ENCODE assay signal across 19 mouse cellular contexts in the genomic region with DNA sequence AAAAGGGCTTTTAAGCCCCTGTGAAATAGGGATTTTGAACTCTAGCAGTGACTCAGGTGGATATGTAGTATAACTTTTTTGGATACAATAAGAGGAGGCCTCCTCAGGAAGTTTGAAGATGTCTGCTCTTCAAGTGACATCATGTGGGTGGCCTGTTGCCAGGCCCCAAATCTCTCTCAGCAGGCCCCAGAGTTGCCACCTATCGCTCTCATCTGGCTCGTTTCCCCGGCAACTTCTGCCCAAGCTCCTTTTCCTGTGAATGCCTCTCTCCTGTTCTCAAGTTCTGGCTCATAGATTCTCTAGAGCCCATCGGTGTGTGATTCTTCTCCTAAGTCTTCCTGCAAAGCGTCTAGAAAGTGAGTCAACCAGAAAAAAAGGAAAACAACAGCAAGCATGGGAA. TPM values are rescaled to one million over a fixed set of nuclear protein-coding genes. Genes with fewer than 3 reads are reported as not detected.
DNase-seq lines count a peak whose midpoint lies in the region; ATAC-seq and TF ChIP-seq lines count a peak whose summit lies in the region.
"Had no signal": no experiment of that assay in that cellular context is flagged by ENCODE, and none has a peak within 500 bp of the region (broad histone marks: within the 10 kb centered on the region; RNA-seq: fewer than 3 reads in every experiment).

No protein-coding gene starts in this region.

- H3K4me3 ChIP-seq in heart, adult 2 months = no peak overlapping the region
- H3K4me3 ChIP-seq in heart, embryonic 10.5 days = no peak overlapping the region
- H3K4me3 ChIP-seq in layer of hippocampus, adult 2 months = no peak overlapping the region
- no peak overlapping the region for H3K4me3 ChIP-seq in hindbrain, embryonic 11.5 days (ENCODE audit: low read depth, low read length)
- H3K4me3 ChIP-seq: embryonic facial prominence, embryonic 13.5 days; forebrain, embryonic 12.5 days; hindbrain, embryonic 13.5 days had no signal

- no peak for TF ChIP-seq EP300 in heart, adult 2 months (IDR thresholded peaks at IDR 0.05; ENCODE audit: insufficient read depth, low read depth, low read length)

- no peak overlapping the region for H3K9ac ChIP-seq in heart, adult 2 months (ENCODE audit: low read depth, low read length)
- H3K9ac ChIP-seq in hindbrain, embryonic 11.5 days (ENCODE audit: low read depth, low read length) = no peak overlapping the region
- H3K9ac ChIP-seq: embryonic facial prominence, embryonic 13.5 days; forebrain, embryonic 12.5 days; hindbrain, embryonic 13.5 days had no signal

- peak; percentile 69 for DNase-seq in cerebellum, adult 9-11 months
- DNase-seq in cerebellum, postnatal 14 days = no peak
- no peak for DNase-seq in heart, adult 2 months
- no peak for DNase-seq in heart, embryonic 10.5 days (ENCODE audit: low spot score)
- no peak for DNase-seq in layer of hippocampus, adult 2 months (ENCODE audit: low spot score in 2 of 2)
- DNase-seq in layer of hippocampus, postnatal 14 days (ENCODE audit: low spot score in 2 of 2) = no peak
- no peak for DNase-seq in hindbrain, embryonic 11.5 days (ENCODE audit: low spot score)
- DNase-seq: adrenal gland, postnatal 14 days; heart, adult 18-20 months; kidney, adult 11 months; kidney, adult 9 months had no signal

- TF ChIP-seq CTCF in heart, adult 2 months (IDR thresholded peaks at IDR 0.05) = no peak
- TF ChIP-seq CTCF in layer of hippocampus, adult 2 months (conservative IDR thresholded peaks at IDR 0.05) = no peak

- ATAC-seq in hindbrain, embryonic 11.5 days (ENCODE audit: low FRiP score) = no peak
- ATAC-seq: activated CD4-positive, CD25-positive, alpha-beta regulatory T cell, adult 4 months; forebrain, embryonic 16.5 days; hindbrain, postnatal 0 days; Patski had no signal

- intact Hi-C loops in heart, adult 2 months (cut with DNase I) = no loop called here

- H3K36me3 ChIP-seq in heart, adult 2 months (ENCODE audit: control insufficient read depth, insufficient read depth, low read length) = no peaks in the 10 kb centered on the region; the same call in none of the 2 replicates
- H3K36me3 ChIP-seq in heart, embryonic 10.5 days = peaks cover 61% of the 10 kb centered on the region
- no peaks in the 10 kb centered on the region for H3K36me3 ChIP-seq in hindbrain, embryonic 11.5 days (ENCODE audit: control insufficient read depth, insufficient read depth, low read length)
- H3K36me3 ChIP-seq: embryonic facial prominence, embryonic 13.5 days; forebrain, embryonic 12.5 days; hindbrain, embryonic 13.5 days had no signal

- H3K27me3 ChIP-seq in heart, adult 2 months (ENCODE audit: control insufficient read depth, insufficient read depth, low read length) = no peaks in the 10 kb centered on the region
- H3K27me3 ChIP-seq in heart, embryonic 10.5 days (ENCODE audit: insufficient read depth, poor library complexity, severe bottlenecking) = no peaks in the 10 kb centered on the region; the same call in 1 of the 2 replicates
- H3K27me3 ChIP-seq in hindbrain, embryonic 11.5 days (ENCODE audit: control insufficient read depth, insufficient read depth, low read length) = no peaks in the 10 kb centered on the region
- H3K27me3 ChIP-seq: CH12.LX; embryonic facial prominence, embryonic 13.5 days; hindbrain, embryonic 13.5 days; Patski had no signal

- TF ChIP-seq POLR2A in heart, adult 2 months (IDR thresholded peaks at IDR 0.05; ENCODE audit: insufficient read depth, low read depth, low read length) = no peak

- no peaks in the 10 kb centered on the region for H3K79me2 ChIP-seq in heart, adult 2 months (replicated peaks; ENCODE audit: control insufficient read depth, insufficient read depth, low read length)

- H3K4me2 ChIP-seq in hindbrain, embryonic 11.5 days (replicated peaks; ENCODE audit: low read depth, low read length) = no peak overlapping the region
- H3K4me2 ChIP-seq: embryonic facial prominence, embryonic 13.5 days; forebrain, embryonic 12.5 days; hindbrain, embryonic 13.5 days had no signal

- H3K9me3 ChIP-seq in heart, embryonic 10.5 days = peaks cover 7% of the 10 kb centered on the region; the same call in 1 of the 2 replicates
- H3K9me3 ChIP-seq in hindbrain, embryonic 11.5 days (ENCODE audit: control insufficient read depth, low read length) = no peaks in the 10 kb centered on the region; the same call in 1 of the 2 replicates
- H3K9me3 ChIP-seq: forebrain, embryonic 12.5 days; hindbrain, embryonic 13.5 days had no signal

- peaks cover 10% of the 10 kb centered on the region; the same call in 1 of the 2 replicates for H3K4me1 ChIP-seq in heart, adult 2 months (ENCODE audit: control insufficient read depth, insufficient read depth, low read length)
- peaks cover 36% of the 10 kb centered on the region for H3K4me1 ChIP-seq in heart, embryonic 10.5 days
- no peaks in the 10 kb centered on the region for H3K4me1 ChIP-seq in hindbrain, embryonic 11.5 days (replicated peaks; ENCODE audit: control insufficient read depth, insufficient read depth, low read length)
- H3K4me1 ChIP-seq: embryonic facial prominence, embryonic 13.5 days; forebrain, embryonic 12.5 days; hindbrain, embryonic 13.5 days had no signal

- peak overlapping the region; percentile 31 for H3K27ac ChIP-seq in heart, adult 2 months
- H3K27ac ChIP-seq in heart, embryonic 10.5 days = no peak overlapping the region
- peak overlapping the region; percentile 7; the same call in 1 of the 2 replicates for H3K27ac ChIP-seq in layer of hippocampus, adult 2 months
- H3K27ac ChIP-seq in hindbrain, embryonic 11.5 days (ENCODE audit: low read depth, low read length) = no peak overlapping the region
- H3K27ac ChIP-seq: embryonic facial prominence, embryonic 13.5 days; forebrain, embryonic 12.5 days; hindbrain, embryonic 13.5 days; hindbrain, postnatal 0 days had no signal

- 59% methylated on average over 5 of the region's 5 CpGs for WGBS in heart, adult 2 months
- WGBS in heart, embryonic 10.5 days = 94% methylated on average over 5 of the region's 5 CpGs
- WGBS in hindbrain, embryonic 11.5 days = 87% methylated on average over 5 of the region's 5 CpGs

RNA-seq across cellular contexts. Expression of a gene that starts 17.4 kb away (rescaled TPM):
- total RNA-seq in heart, adult 2 months (2021) = 100 to 1,000 TPM; 250 to 264 TPM
- polyA plus RNA-seq in heart, adult 2 months (2012; rRNA removed) = 142 and 220 TPM in 2 replicates
- 132 and 215 TPM in 2 replicates for polyA plus RNA-seq in heart, embryonic 10.5 days (2016; fragmentation: Nextera tagmentation; extraction: Ambion mirVana)
- 10 to 100 TPM; 21.5 to 25.9 TPM for total RNA-seq in layer of hippocampus, adult 2 months (2021)
- 10 to 100 TPM; 11.9 to 13.5 TPM for total RNA-seq in layer of hippocampus, postnatal 14 days (2021)
- polyA plus RNA-seq in hindbrain, embryonic 11.5 days (2014; fragmentation: Nextera tagmentation; extraction: Ambion mirVana) = 3.6 and 4.9 TPM in 2 replicates

Comparison
In these comparisons a context has a peak if more than half of its experiments do, and no peak if none do; other contexts are left out.
1. H3K27ac ChIP-seq: peak in heart, adult 2 months (single experiment) and layer of hippocampus, adult 2 months (single experiment); none in heart, embryonic 10.5 days (single experiment) and hindbrain, embryonic 11.5 days (single experiment).
2. RNA of a gene that starts 17.4 kb away (total RNA-seq): 250 to 264 TPM in heart, adult 2 months; 21.5 to 25.9 TPM in layer of hippocampus, adult 2 months and 11.9 to 13.5 TPM in layer of hippocampus, postnatal 14 days; every median in the first group is over 4 times any median in the second.